Comparison of ENCODE assay signal across 11 mouse cellular contexts in genomic region chr17:27421837-27422236, GRCm38 (mm10).
DNase-seq lines count a peak whose midpoint lies in the region; ATAC-seq and TF ChIP-seq lines count a peak whose summit lies in the region.
"Had no signal": no experiment of that assay in that cellular context is flagged by ENCODE, and none has a peak within 500 bp of the region (broad histone marks: within the 10 kb centered on the region; RNA-seq: fewer than 3 reads in every experiment).

No protein-coding gene starts in this region.

- peak; percentile 45 for DNase-seq in lung, embryonic 14.5 days
- DNase-seq in lung, postnatal 25 days (ENCODE audit: low spot score) = no peak
- DNase-seq in embryo, embryonic 11 days = peak; percentile 52
- no peak for DNase-seq in spleen, adult 12 weeks (ENCODE audit: low spot score)
- DNase-seq in right cerebral cortex, adult 18-20 months = no peak
- no peak for DNase-seq in heart, adult 11 months
- DNase-seq: adrenal gland, postnatal 10 days; liver, postnatal 0 days; spleen, adult 18-20 months had no signal

- no peak overlapping the region for H3K4me3 ChIP-seq in lung, embryonic 14.5 days (ENCODE audit: low read depth, low read length)
- no peak overlapping the region for H3K4me3 ChIP-seq in hindbrain, embryonic 13.5 days
- H3K4me3 ChIP-seq in neural tube, embryonic 13.5 days = no peak overlapping the region

- no peaks in the 10 kb centered on the region for H3K9me3 ChIP-seq in lung, embryonic 14.5 days (ENCODE audit: low read depth, low read length)
- no peaks in the 10 kb centered on the region for H3K9me3 ChIP-seq in hindbrain, embryonic 13.5 days
- H3K9me3 ChIP-seq in neural tube, embryonic 13.5 days = no peaks in the 10 kb centered on the region

- ATAC-seq in lung, embryonic 14.5 days (ENCODE audit: insufficient read depth) = no peak
- ATAC-seq in hindbrain, embryonic 13.5 days (ENCODE audit: low FRiP score) = no peak
- no peak for ATAC-seq in neural tube, embryonic 13.5 days (ENCODE audit: low read depth)
- ATAC-seq: liver, postnatal 0 days had no signal

- no peak for TF ChIP-seq CTCF in lung, embryonic 14.5 days (IDR thresholded peaks at IDR 0.05; ENCODE audit: low read depth)

- H3K27me3 ChIP-seq in lung, embryonic 14.5 days (ENCODE audit: insufficient read depth, low read length) = no peaks in the 10 kb centered on the region
- 0 out of 2 replicates have a peak, but pooled peaks cover 28% of the 10 kb centered on the region for H3K27me3 ChIP-seq in hindbrain, embryonic 13.5 days
- H3K27me3 ChIP-seq in neural tube, embryonic 13.5 days = no peaks in the 10 kb centered on the region; the same call in 1 of the 2 replicates

- H3K36me3 ChIP-seq in lung, embryonic 14.5 days (ENCODE audit: insufficient read depth) = no peaks in the 10 kb centered on the region
- no peaks in the 10 kb centered on the region for H3K36me3 ChIP-seq in hindbrain, embryonic 13.5 days
- no peaks in the 10 kb centered on the region for H3K36me3 ChIP-seq in neural tube, embryonic 13.5 days

- H3K4me1 ChIP-seq in lung, embryonic 14.5 days (ENCODE audit: insufficient read depth) = 0 out of 2 replicates have a peak, but pooled peaks cover 6% of the 10 kb centered on the region
- H3K4me1 ChIP-seq in hindbrain, embryonic 13.5 days (replicated peaks) = peaks cover 39% of the 10 kb centered on the region
- H3K4me1 ChIP-seq in neural tube, embryonic 13.5 days (replicated peaks) = peaks cover 34% of the 10 kb centered on the region

- H3K9ac ChIP-seq in lung, embryonic 14.5 days = 0 out of 2 replicates have a peak overlapping the region, but pooled peaks have one; percentile 1
- H3K9ac ChIP-seq in hindbrain, embryonic 13.5 days = no peak overlapping the region
- no peak overlapping the region; the same call in 1 of the 2 replicates for H3K9ac ChIP-seq in neural tube, embryonic 13.5 days
- H3K9ac ChIP-seq: liver, postnatal 0 days had no signal

- peak overlapping the region; percentile 90 for H3K27ac ChIP-seq in lung, embryonic 14.5 days (ENCODE audit: low read depth)
- peak overlapping the region; percentile 81 for H3K27ac ChIP-seq in hindbrain, embryonic 13.5 days
- H3K27ac ChIP-seq in neural tube, embryonic 13.5 days (replicated peaks) = peak overlapping the region; percentile 81

- no peak overlapping the region for H3K4me2 ChIP-seq in lung, embryonic 14.5 days
- H3K4me2 ChIP-seq in hindbrain, embryonic 13.5 days = no peak overlapping the region
- peak overlapping the region; percentile 17; the same call in 1 of the 2 replicates for H3K4me2 ChIP-seq in neural tube, embryonic 13.5 days

- WGBS in lung, embryonic 14.5 days = 35% methylated on average over 8 of the region's 8 CpGs
- WGBS in hindbrain, embryonic 13.5 days = 37% methylated on average over 8 of the region's 8 CpGs
- 26% methylated on average over 8 of the region's 8 CpGs for WGBS in neural tube, embryonic 13.5 days

Comparison
In these comparisons a context has a peak if more than half of its experiments do, and no peak if none do; other contexts are left out.
1. DNase-seq: peak in lung, embryonic 14.5 days (single experiment) and embryo, embryonic 11 days (single experiment); none in lung, postnatal 25 days (single experiment), spleen, adult 12 weeks (single experiment), right cerebral cortex, adult 18-20 months (single experiment) and heart, adult 11 months (single experiment).
2. Peak in every context shown above with its lines, with median percentiles within 50 percentile points of each other: H3K27ac ChIP-seq.